Mouse (Mus musculus) right cerebral cortex, postnatal 4 days (tissue): ENCODE measurements at regions not wholly inside any gene's neighbourhood (a gene's known extent, or its start where the extent isn't known, plus 50 kb on each side); places are given as distances from the start of the nearest gene placed in this dataset.

Experiments used
- DNase-seq: peaks from one replicate; pipeline ENCODE4 v3.0.0-alpha.2; 2022

- DNase-seq = no peak
These were observed 97.5 kb upstream of the Dlx2 start for GRCm38 (mm10) chr2:71644038-71644470.

- no peak for DNase-seq
These were observed 97.4 kb upstream of the Itga6 start for GRCm38 (mm10) chr2:71647914-71648497.

GRCm38 (mm10) chr2:71651662-71652061 is 93.8 kb upstream of the Itga6 start:
- no peak for DNase-seq

GRCm38 (mm10) chr2:71652261-71652801 is 93.1 kb upstream of the Itga6 start:
- peak; percentile 44 for DNase-seq

GRCm38 (mm10) chr2:71654817-71655503 is 90.5 kb upstream of the Itga6 start:
- no peak for DNase-seq

GRCm38 (mm10) chr2:71655504-71656390 is 89.7 kb upstream of the Itga6 start:
- peak; percentile 34 for DNase-seq

GRCm38 (mm10) chr2:71656611-71657244 is 88.7 kb upstream of the Itga6 start:
- no peak for DNase-seq

GRCm38 (mm10) chr2:71661438-71661837 is 84.0 kb upstream of the Itga6 start:
- DNase-seq = no peak

- DNase-seq = no peak
These were observed 83.4 kb upstream of the Itga6 start for GRCm38 (mm10) chr2:71661986-71662385.

GRCm38 (mm10) chr2:71663453-71663852 is 82.0 kb upstream of the Itga6 start:
- DNase-seq = no peak

- DNase-seq = no peak
These were observed 78.5 kb upstream of the Itga6 start for GRCm38 (mm10) chr2:71666927-71667326.

- no peak for DNase-seq
These were observed 77.7 kb upstream of the Itga6 start for GRCm38 (mm10) chr2:71667746-71668145.

- no peak for DNase-seq
These were observed 75.1 kb upstream of the Itga6 start for GRCm38 (mm10) chr2:71670228-71670790.

- DNase-seq = no peak
These were observed 74.5 kb upstream of the Itga6 start for GRCm38 (mm10) chr2:71670882-71671281.

- DNase-seq = no peak
These were observed 72.1 kb upstream of the Itga6 start for GRCm38 (mm10) chr2:71673087-71673920.

- no peak for DNase-seq
These were observed 64.7 kb upstream of the Itga6 start for GRCm38 (mm10) chr2:71680746-71681145.

GRCm38 (mm10) chr2:71681148-71681547 is 64.3 kb upstream of the Itga6 start:
- DNase-seq = no peak

GRCm38 (mm10) chr2:71683375-71683774 is 62.0 kb upstream of the Itga6 start:
- no peak for DNase-seq

GRCm38 (mm10) chr2:71685239-71685638 is 60.2 kb upstream of the Itga6 start:
- DNase-seq = no peak

GRCm38 (mm10) chr2:71689041-71689440 is 56.4 kb upstream of the Itga6 start:
- no peak for DNase-seq
